Mouse (Mus musculus) small intestine, adult 2 months (tissue): ENCODE measurements around the gene Ebf1. TPM values are rescaled to one million over a fixed set of nuclear protein-coding genes. Genes with fewer than 3 reads are reported as not detected.
A peak's percentile ranks its signal among the peaks of the same experiment; 100 is the strongest.

Experiments
- H3K27ac ChIP-seq: fragments of 200-500 bp; 2 replicates; pipeline ENCODE4 v1.5.1; 2012; ENCODE audit warnings: low read depth, low read length, control low read depth, inconsistent platforms; ENCODE audit not compliant: insufficient read depth
- H3K27me3 ChIP-seq: fragments of 200-500 bp; 2 replicates; pipeline ENCODE4 v1.6.1; 2012; ENCODE audit warnings: mild to moderate bottlenecking, moderate library complexity, low read length, inconsistent platforms; ENCODE audit not compliant: control insufficient read depth, insufficient read depth
- H3K36me3 ChIP-seq: fragments of 200-500 bp; 2 replicates; pipeline ENCODE4 v1.6.1; 2012; ENCODE audit warnings: mild to moderate bottlenecking, low read length, control low read depth, inconsistent platforms; ENCODE audit not compliant: control insufficient read depth, insufficient read depth
- H3K4me1 ChIP-seq: fragments of 200-500 bp; 2 replicates; pipeline ENCODE4 v1.6.1; 2012; ENCODE audit warnings: low read length, inconsistent platforms, mixed read lengths; ENCODE audit not compliant: control insufficient read depth, insufficient read depth, insufficient read length
- H3K4me3 ChIP-seq: fragments of 200-500 bp; 2 replicates; pipeline ENCODE4 v1.5.1; 2012; ENCODE audit warnings: low read depth, mild to moderate bottlenecking, control low read depth, inconsistent platforms, low read length, moderate library complexity
- CTCF ChIP-seq: fragments of 200-500 bp; IDR thresholded peaks from 2 replicates; pipeline ENCODE4 v1.5.1; 2012; ENCODE audit warnings: low read depth, mild to moderate bottlenecking, control low read depth, inconsistent platforms, low read length, moderate library complexity, mixed read lengths; ENCODE audit not compliant: insufficient replicate concordance, insufficient read length; ENCODE audit errors: extremely low read depth
- POLR2A ChIP-seq: fragments of 200-500 bp; IDR thresholded peaks from 2 replicates; pipeline ENCODE4 v1.6.1; 2012; ENCODE audit warnings: low read depth, mild to moderate bottlenecking, control low read depth, inconsistent platforms, low read length, moderate library complexity
- WGBS: fragments of 180-500 bp; shearing (Covaris S2); methylation state at CpG from one replicate; pipeline ENCODE4 v1.1.7; 2018; 5-methylcytosine and 5-hydroxymethylcytosine counted together
- polyA plus RNA-seq: library from polyadenylated mRNA; depleted of rRNA; stranded (reverse); fragments of >200 nt; gene quantifications from 2 replicates; pipeline ENCODE4 v1.2.3, GENCODE M21; 2012

Ebf1 gene
- polyA plus RNA-seq, 1 experiment, result 2.5 TPM

DNA sequence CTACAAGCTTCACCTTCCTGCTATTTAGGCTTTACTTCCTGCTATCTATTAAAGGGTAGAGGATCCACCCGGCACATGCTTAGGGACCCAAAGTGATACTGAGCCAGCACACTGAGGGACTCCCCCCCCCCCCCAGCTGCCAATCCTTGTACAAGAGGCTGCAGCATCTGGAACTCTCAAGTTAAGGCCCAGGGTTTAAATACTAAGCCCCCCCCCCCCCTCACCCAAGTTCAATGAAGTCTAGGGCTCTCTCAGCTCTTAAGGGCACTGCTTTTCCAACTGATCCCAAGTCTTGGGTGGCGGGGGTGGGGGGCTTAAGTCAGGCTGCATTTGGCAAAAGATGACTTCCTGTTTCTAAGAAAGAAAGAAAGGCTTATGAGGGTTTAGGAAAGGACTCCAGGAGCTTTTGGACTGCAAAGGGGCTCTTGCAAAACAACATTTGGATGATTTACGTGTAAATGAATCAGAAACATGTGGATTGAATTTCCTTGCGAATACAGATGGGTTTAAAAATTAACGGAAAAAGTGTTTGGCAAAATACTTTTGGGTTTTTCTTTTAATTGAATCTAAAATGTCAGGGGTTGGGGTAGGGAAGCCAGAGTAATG lies 385.7 kb downstream of the Ebf1 start:
- H3K4me1 ChIP-seq, result no peaks in the 10 kb centered on the region
- TF ChIP-seq POLR2A, result no peak
- TF ChIP-seq CTCF, result no peak
- no peak overlapping the region for H3K4me3 ChIP-seq
- H3K27ac ChIP-seq, result no peak overlapping the region
- 72% methylated on average over 5 of the region's 5 CpGs for WGBS
- H3K27me3 ChIP-seq, result no peaks in the 10 kb centered on the region
- no peaks in the 10 kb centered on the region for H3K36me3 ChIP-seq

DNA sequence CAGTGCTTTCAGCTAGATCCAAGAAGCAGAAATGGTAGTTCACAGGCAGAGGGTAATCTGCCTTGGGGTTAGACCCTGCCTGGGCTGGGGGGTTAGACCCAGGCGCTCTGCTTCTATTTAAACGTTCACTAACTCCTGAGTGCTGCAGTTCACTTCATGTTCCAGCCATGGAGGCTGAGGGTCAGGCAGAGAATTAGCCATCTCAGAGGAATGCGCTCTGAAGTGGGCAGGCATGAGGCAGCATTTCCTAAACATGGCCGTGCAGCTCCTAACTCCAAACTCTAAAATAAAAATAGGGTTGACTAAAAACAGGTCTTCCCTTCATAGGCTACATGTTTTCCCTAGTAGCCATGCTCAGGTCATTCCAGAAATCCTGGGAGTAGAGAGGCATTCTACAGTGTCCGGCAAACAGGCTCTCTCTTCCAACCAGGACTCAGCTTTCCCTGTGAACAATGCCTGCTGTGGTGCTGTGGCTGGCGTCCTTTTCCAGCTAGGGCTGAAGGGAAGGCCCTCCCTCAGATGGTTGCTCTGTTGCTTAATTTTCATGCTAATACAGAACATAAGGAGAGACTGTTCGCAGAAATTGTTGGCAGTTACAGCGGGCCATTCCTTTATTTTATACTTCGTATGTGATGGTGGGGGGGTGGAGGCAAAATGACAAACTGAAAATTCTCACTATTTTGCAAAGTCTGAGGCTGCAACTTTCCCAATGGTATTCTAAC lies 386.8 kb downstream of the Ebf1 start:
- H3K27ac ChIP-seq, result no peak overlapping the region
- H3K4me1 ChIP-seq, result no peaks in the 10 kb centered on the region
- H3K36me3 ChIP-seq, result no peaks in the 10 kb centered on the region
- H3K27me3 ChIP-seq, result no peaks in the 10 kb centered on the region
- H3K4me3 ChIP-seq, result no peak overlapping the region
- WGBS, result 72% methylated on average over 9 of the region's 9 CpGs
- no peak for TF ChIP-seq POLR2A
- no peak for TF ChIP-seq CTCF

DNA sequence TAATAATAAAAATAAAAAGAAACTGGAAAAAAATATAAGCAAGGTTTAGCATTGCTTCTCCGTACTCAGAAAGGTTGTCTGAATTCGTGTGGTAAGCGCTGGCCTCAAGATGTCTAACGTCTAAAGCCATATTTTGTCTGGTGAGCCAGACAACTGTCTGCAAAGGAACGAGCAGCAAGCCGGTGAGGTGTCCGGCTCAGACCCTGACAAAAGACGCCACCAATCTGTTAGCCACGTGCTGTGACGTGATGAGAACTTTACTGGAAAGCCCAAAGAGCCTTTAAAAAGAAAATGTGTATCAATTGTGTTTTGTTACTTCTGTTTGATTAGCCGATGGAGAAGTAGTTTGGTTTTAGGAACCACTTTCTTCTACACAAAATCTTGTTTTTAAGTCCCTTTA lies 390.2 kb downstream of the Ebf1 start:
- WGBS, result 87% methylated on average over 11 of the region's 11 CpGs
- no peaks in the 10 kb centered on the region for H3K27me3 ChIP-seq
- no peak for TF ChIP-seq CTCF
- TF ChIP-seq POLR2A, result no peak
- H3K36me3 ChIP-seq, result no peaks in the 10 kb centered on the region
- no peak overlapping the region for H3K27ac ChIP-seq
- H3K4me1 ChIP-seq, result no peaks in the 10 kb centered on the region
- no peak overlapping the region for H3K4me3 ChIP-seq

DNA sequence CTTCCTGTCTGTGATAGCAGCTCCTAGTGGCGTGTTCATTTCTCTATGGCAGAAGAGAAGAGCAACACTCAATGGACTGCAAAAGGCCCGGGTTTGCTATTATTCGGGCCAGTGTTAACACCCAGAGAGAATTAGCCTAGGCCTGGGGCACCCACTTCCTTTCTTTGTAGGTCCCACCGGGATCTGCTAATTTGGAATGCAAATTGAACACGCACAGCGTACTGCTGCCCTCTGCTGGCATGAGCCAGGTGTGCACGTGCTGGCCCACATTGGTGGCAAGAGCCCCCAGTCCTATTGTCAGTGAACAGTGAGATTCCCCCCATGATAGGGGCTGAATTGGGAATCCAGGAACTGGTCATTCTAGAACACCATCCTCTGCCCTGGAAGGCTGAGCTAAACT lies 391.0 kb downstream of the Ebf1 start:
- Histone ChIP-seq H3K36me3 (no peaks in the 10 kb centered on the region), H3K4me1 (no peaks in the 10 kb centered on the region), H3K27ac (no peak overlapping the region), H3K27me3 (no peaks in the 10 kb centered on the region), H3K4me3 (no peak overlapping the region)
- WGBS, result 4% methylated on average over 7 of the region's 7 CpGs
- no peak for TF ChIP-seq POLR2A
- TF ChIP-seq CTCF, result peak; percentile 93; the same call in 1 of the 2 replicates

DNA sequence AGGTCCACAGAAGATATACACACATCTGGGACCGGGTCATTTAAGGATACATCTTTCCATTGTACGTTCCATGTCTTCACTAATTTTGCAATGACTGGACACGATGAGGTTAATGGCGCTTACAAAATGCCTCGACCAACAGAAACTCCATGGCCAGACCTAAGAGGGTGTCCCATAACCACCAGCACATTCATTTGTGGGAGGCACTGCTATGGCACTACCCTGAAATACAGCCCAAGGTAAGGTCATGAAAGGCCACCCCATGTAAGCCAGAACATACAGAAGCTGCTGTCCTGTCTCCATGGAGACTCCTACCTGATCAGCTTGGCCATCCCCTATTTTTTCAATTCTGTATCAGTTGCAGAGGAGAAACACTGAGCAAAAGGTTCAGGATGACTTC lies 391.6 kb downstream of the Ebf1 start:
- no peak overlapping the region for H3K27ac ChIP-seq
- H3K4me1 ChIP-seq, result no peaks in the 10 kb centered on the region
- WGBS, result 80% methylated on average over 5 of the region's 5 CpGs
- TF ChIP-seq CTCF, result no peak
- TF ChIP-seq POLR2A, result no peak
- H3K4me3 ChIP-seq, result no peak overlapping the region
- H3K36me3 ChIP-seq, result no peaks in the 10 kb centered on the region
- no peaks in the 10 kb centered on the region for H3K27me3 ChIP-seq

DNA sequence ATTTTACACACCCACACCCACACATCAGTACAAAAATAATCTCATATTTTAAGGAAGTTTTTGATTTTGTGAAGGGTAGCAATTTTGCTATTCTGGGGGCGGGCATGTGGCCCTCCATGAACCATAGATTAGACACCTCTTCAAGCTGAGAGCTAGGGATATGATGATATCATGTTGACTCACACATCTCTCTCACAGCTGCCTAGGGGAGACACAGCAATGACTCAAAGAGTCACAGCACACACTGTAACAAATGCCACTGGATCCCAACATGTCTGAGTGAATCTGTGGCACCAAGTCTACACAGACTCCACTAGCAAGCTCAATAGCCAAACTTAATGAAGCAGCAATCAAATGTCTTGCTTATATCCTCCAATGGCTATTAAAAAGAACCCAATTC lies 395.0 kb downstream of the Ebf1 start:
- Histone ChIP-seq H3K27me3 (no peaks in the 10 kb centered on the region), H3K4me3 (no peak overlapping the region), H3K36me3 (no peaks in the 10 kb centered on the region), H3K27ac (no peak overlapping the region), H3K4me1 (no peaks in the 10 kb centered on the region)
- TF ChIP-seq POLR2A (no peak), CTCF (no peak)
- WGBS, result 82% methylated on average over 1 of the region's 1 CpGs

DNA sequence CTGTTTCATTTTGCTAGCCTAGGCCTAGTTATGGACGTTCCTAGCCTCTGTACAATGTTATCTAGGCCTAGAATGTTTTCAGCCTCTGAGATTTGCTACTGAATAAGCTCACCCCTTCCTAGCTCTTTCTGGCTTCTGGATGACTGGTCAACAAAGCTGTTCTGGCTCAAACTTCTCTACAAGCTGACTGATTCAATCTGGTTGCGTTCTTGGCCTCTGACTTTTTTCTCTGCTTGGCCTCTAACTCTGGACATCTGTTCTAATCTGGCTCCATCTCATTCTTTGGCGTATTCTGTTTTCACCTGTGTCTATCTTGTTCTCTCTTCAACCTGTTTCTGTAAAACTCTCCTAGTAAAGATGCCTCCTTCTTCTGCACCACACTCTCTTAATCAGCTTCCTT lies 400.4 kb downstream of the Ebf1 start:
- 61% methylated on average over 3 of the region's 3 CpGs for WGBS
- no peaks in the 10 kb centered on the region for H3K27me3 ChIP-seq
- H3K4me3 ChIP-seq, result no peak overlapping the region
- no peak for TF ChIP-seq CTCF
- TF ChIP-seq POLR2A, result no peak
- H3K27ac ChIP-seq, result no peak overlapping the region
- no peaks in the 10 kb centered on the region for H3K36me3 ChIP-seq
- H3K4me1 ChIP-seq, result no peaks in the 10 kb centered on the region
